Mouse (Mus musculus) myocyte (in vitro differentiated cells): ENCODE results near the gene Capn12.

Experiments used
- CEBPB ChIP-seq: IDR thresholded peaks from 2 replicates; pipeline ENCODE4 v1.6.1; 2011; ENCODE audit warnings: mild to moderate bottlenecking, moderate library complexity; ENCODE audit not compliant: poor library complexity, insufficient read depth, severe bottlenecking
- E2F4 ChIP-seq: IDR thresholded peaks from one replicate; pipeline ENCODE4 v1.6.1; 2011; ENCODE audit warnings: mild to moderate bottlenecking, control low read depth, moderate library complexity; ENCODE audit not compliant: insufficient read depth
- MAX ChIP-seq: IDR thresholded peaks from one replicate; pipeline ENCODE4 v1.6.1; 2011; ENCODE audit warnings: low read depth, mild to moderate bottlenecking, control low read depth
- MYOD1 ChIP-seq, 3 experiments: IDR thresholded peaks; one replicate each; pipeline ENCODE4 v1.6.1; 2011; ENCODE audit warnings: control low read depth in 2 of 3, low read depth in 2 of 3, mild to moderate bottlenecking in 2 of 3, moderate library complexity in 1 of 3; ENCODE audit not compliant: insufficient read length in 2 of 3, control insufficient read depth in 1 of 3
- MYOG ChIP-seq, 3 experiments: IDR thresholded peaks; one replicate each; pipeline ENCODE4 v1.6.1; 2011; ENCODE audit warnings: control low read depth in 2 of 3, low read depth in 2 of 3, mild to moderate bottlenecking in 2 of 3; ENCODE audit not compliant: insufficient read length in 2 of 3, control insufficient read depth in 1 of 3, insufficient read depth in 1 of 3
- POLR2A ChIP-seq: IDR thresholded peaks from one replicate; pipeline ENCODE4 v1.6.1; 2011; ENCODE audit warnings: low read depth, mild to moderate bottlenecking, control low read depth, moderate library complexity; ENCODE audit not compliant: insufficient read length
- POLR2AphosphoS2 ChIP-seq: IDR thresholded peaks from one replicate; pipeline ENCODE4 v1.6.1; 2011; ENCODE audit warnings: low read depth, control low read depth; ENCODE audit not compliant: insufficient read length
- SRF ChIP-seq: IDR thresholded peaks from one replicate; pipeline ENCODE4 v1.6.1; 2011; ENCODE audit warnings: low read depth; ENCODE audit not compliant: control insufficient read depth, insufficient read length
- TCF12 ChIP-seq: IDR thresholded peaks from one replicate; pipeline ENCODE4 v1.6.1; 2011; ENCODE audit warnings: mild to moderate bottlenecking, control low read depth; ENCODE audit not compliant: poor library complexity, insufficient read depth, severe bottlenecking
- TCF3 ChIP-seq: IDR thresholded peaks from one replicate; pipeline ENCODE4 v1.6.1; 2011; ENCODE audit warnings: low read depth, control low read depth; ENCODE audit not compliant: insufficient read length
- USF1 ChIP-seq: IDR thresholded peaks from one replicate; pipeline ENCODE4 v1.6.1; 2011; ENCODE audit warnings: low read depth, mild to moderate bottlenecking, control low read depth, moderate library complexity

GRCm38 (mm10) chr7:28922606-28923005 is 41.4 kb downstream of the Capn12 start:
- TF ChIP-seq E2F4 (no peak), POLR2A (no peak), SRF (no peak), MYOG (IDR thresholded peaks at IDR 0.05; ENCODE audit: control insufficient read depth in 1 of 3, insufficient read depth in 1 of 3, insufficient read length in 2 of 3, low read depth in 2 of 3) (no peak), TCF12 (no peak), USF1 (no peak), POLR2AphosphoS2 (no peak), MYOD1 (IDR thresholded peaks at IDR 0.05; ENCODE audit: control insufficient read depth in 1 of 3, insufficient read length in 2 of 3, low read depth in 2 of 3) (no peak), CEBPB (no peak), MAX (no peak), TCF3 (no peak)
